Mouse (Mus musculus) embryonic facial prominence, embryonic 14.5 days (tissue): ENCODE measurements around the gene Nans. TPM values are rescaled to one million over a fixed set of nuclear protein-coding genes. Genes with fewer than 3 reads are reported as not detected.

Experiments
- ATAC-seq: fragments of 200-750 bp; cut with Nextera tagmentation; 2 replicates; pipeline ENCODE4 v1.8.0; 2017; ENCODE audit warnings: low read depth, moderate number of reproducible peaks, moderate TSS enrichment
- DNase-seq: peaks from one replicate; pipeline ENCODE4 v3.0.0-alpha.2; 2015; ENCODE audit warnings: low spot score
- H3K27ac ChIP-seq: fragments of 300-500 bp; sonication (generic); replicated peaks from 2 replicates; pipeline ENCODE4 v1.5.1; 2014; ENCODE audit warnings: low read depth, mild to moderate bottlenecking, low read length, moderate library complexity
- H3K27me3 ChIP-seq: fragments of 300-500 bp; sonication (generic); replicated peaks from 2 replicates; pipeline ENCODE4 v1.6.1; 2014; ENCODE audit warnings: low read length; ENCODE audit not compliant: control insufficient read depth, insufficient read depth
- H3K36me3 ChIP-seq: fragments of 300-500 bp; sonication (generic); 2 replicates; pipeline ENCODE4 v1.6.1; 2014; ENCODE audit warnings: low read length, mixed read lengths; ENCODE audit not compliant: control insufficient read depth, insufficient read depth
- H3K4me1 ChIP-seq: fragments of 300-500 bp; sonication (generic); 2 replicates; pipeline ENCODE4 v1.6.1; 2014; ENCODE audit warnings: antibody characterized with exemption, low read length; ENCODE audit not compliant: control insufficient read depth, insufficient read depth
- H3K4me2 ChIP-seq: fragments of 300-500 bp; sonication (generic); 2 replicates; pipeline ENCODE4 v1.6.1; 2014; ENCODE audit warnings: low read depth, mild to moderate bottlenecking, low read length, moderate library complexity, mixed read lengths
- H3K4me3 ChIP-seq: fragments of 300-500 bp; sonication (generic); 2 replicates; pipeline ENCODE4 v1.5.1; 2014; ENCODE audit warnings: low read depth, mild to moderate bottlenecking, low read length
- H3K9ac ChIP-seq: fragments of 300-500 bp; sonication (generic); 2 replicates; pipeline ENCODE4 v1.6.1; 2014; ENCODE audit warnings: low read depth, mild to moderate bottlenecking, low read length, moderate library complexity, mixed read lengths
- H3K9me3 ChIP-seq: fragments of 300-500 bp; sonication (generic); 2 replicates; pipeline ENCODE4 v1.6.1; 2016; ENCODE audit warnings: low read length; ENCODE audit not compliant: control insufficient read depth
- WGBS: fragments of 180-500 bp; shearing (Covaris S2); extraction: QIAGEN DNeasy Blood & Tissue Kit; methylation state at CpG from one replicate; pipeline ENCODE4 v1.1.7; 2014; 5-methylcytosine and 5-hydroxymethylcytosine counted together
- polyA plus RNA-seq: library from polyadenylated mRNA; unstranded; fragments of >200 nt; fragmentation: Nextera tagmentation; extraction: Ambion mirVana; gene quantifications from 2 replicates; pipeline ENCODE4 v1.2.1, GENCODE M21; 2014

Nans gene
- polyA plus RNA-seq, 1 experiment from 2014 or later: 75.3 TPM

GRCm38 (mm10) chr4:46546709-46547108, 57.7 kb downstream of the Nans start:
- Histone ChIP-seq H3K4me2 (no peak overlapping the region), H3K27me3 (no peaks in the 10 kb centered on the region), H3K4me1 (no peaks in the 10 kb centered on the region), H3K9ac (no peak overlapping the region), H3K36me3 (no peaks in the 10 kb centered on the region), H3K4me3 (no peak overlapping the region), H3K9me3 (no peaks in the 10 kb centered on the region), H3K27ac (no peak overlapping the region)
- ATAC-seq (peak; percentile 81), DNase-seq (peak; percentile 77)
- WGBS: 34% methylated on average over 5 of the region's 6 CpGs

GRCm38 (mm10) chr4:46549979-46550378, 60.9 kb downstream of the Nans start:
- Histone ChIP-seq H3K27ac (no peak overlapping the region), H3K9me3 (no peaks in the 10 kb centered on the region), H3K27me3 (no peaks in the 10 kb centered on the region), H3K36me3 (no peaks in the 10 kb centered on the region), H3K4me1 (no peaks in the 10 kb centered on the region), H3K4me2 (no peak overlapping the region), H3K4me3 (no peak overlapping the region), H3K9ac (no peak overlapping the region)
- 71% methylated on average over 10 of the region's 10 CpGs for WGBS
- DNase-seq (no peak), ATAC-seq (no peak)

- no peak overlapping the region for H3K4me3 ChIP-seq
- no peak overlapping the region for H3K4me2 ChIP-seq
- 43% methylated on average over 8 of the region's 8 CpGs for WGBS
- peak; percentile 45 for DNase-seq
- H3K4me1 ChIP-seq: no peaks in the 10 kb centered on the region
- H3K27me3 ChIP-seq: no peaks in the 10 kb centered on the region
- no peak for ATAC-seq
- H3K9me3 ChIP-seq: no peaks in the 10 kb centered on the region
- H3K36me3 ChIP-seq: no peaks in the 10 kb centered on the region
- H3K27ac ChIP-seq: no peak overlapping the region
- no peak overlapping the region for H3K9ac ChIP-seq
These were observed 61.4 kb downstream of the Nans start for GRCm38 (mm10) chr4:46550406-46550805.

Other genes starting within 250 kb of the Nans start
- 1.6 and 1.7 TPM in 2 replicates for gene Foxe1, start 145.6 kb upstream of the Nans start, polyA plus RNA-seq
- gene Trmo, start 99.8 kb upstream of the Nans start, polyA plus RNA-seq: 8.8 and 10.0 TPM in 2 replicates
- 0.47 and 0.51 TPM in 2 replicates for gene Hemgn, start 75.7 kb upstream of the Nans start, polyA plus RNA-seq
- gene Anp32b, start 38.3 kb upstream of the Nans start, polyA plus RNA-seq: 238 and 251 TPM in 2 replicates
- 2.9 and 4.0 TPM in 2 replicates for gene Trim14, start 46.9 kb downstream of the Nans start, polyA plus RNA-seq
- 4.0 and 5.0 TPM in 2 replicates for gene Coro2a, start 113.0 kb downstream of the Nans start, polyA plus RNA-seq
- gene Tbc1d2, start 161.0 kb downstream of the Nans start, polyA plus RNA-seq: 1.8 TPM in 2 replicates